Mouse (Mus musculus): Measurements from ENCODE around the gene Itpkc.

DNA sequence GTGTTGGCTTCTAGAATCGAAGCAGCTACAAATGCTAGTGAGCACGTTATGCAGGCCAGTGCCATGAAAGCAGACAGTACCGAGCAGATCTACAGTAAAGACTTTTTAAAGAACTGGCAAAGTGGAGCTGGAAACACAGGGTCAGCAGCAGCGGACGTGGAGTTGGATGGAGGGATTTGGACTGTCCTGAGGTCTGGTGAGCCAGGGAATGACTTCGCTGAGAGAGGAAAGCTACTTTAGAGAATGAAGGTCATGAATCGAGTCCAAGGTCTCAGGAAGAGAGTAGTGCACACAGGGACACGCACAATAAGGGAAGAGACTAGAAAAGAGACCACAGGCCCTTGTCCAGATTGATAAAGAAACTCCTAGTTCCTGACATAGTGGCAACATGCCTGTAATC, 30.8 kb downstream of the Itpkc start:
- TF ChIP-seq CTCF (conservative IDR thresholded peaks at IDR 0.05; ENCODE audit: insufficient read depth, insufficient read length, low read depth, low read length) (no peak), POLR2A (IDR thresholded peaks at IDR 0.05; ENCODE audit: low read depth, low read length) (no peak)

Measured in kidney, adult 2 months (tissue).